Mouse (Mus musculus): ENCODE measurements around the gene Frmd6. TPM values are rescaled to one million over a fixed set of nuclear protein-coding genes. Genes with fewer than 3 reads are reported as not detected.

The Frmd6 gene
- polyA plus RNA-seq, 1 experiment from 2014 or later: 28.2 TPM

- Histone ChIP-seq H3K4me2 (replicated peaks) (no peak overlapping the region), H3K9me3 (replicated peaks) (no peaks in the 10 kb centered on the region), H3K4me3 (no peak overlapping the region), H3K36me3 (no peaks in the 10 kb centered on the region), H3K27ac (no peak overlapping the region), H3K27me3 (no peaks in the 10 kb centered on the region), H3K9ac (no peak overlapping the region), H3K4me1 (no peaks in the 10 kb centered on the region)
- ATAC-seq (ENCODE audit: low FRiP score): no peak
- 47% methylated on average over 3 of the region's 3 CpGs for WGBS
Measured at GRCm38 (mm10) chr12:70913429-70913828, 88.1 kb downstream of the Frmd6 start.

- H3K27me3 ChIP-seq: no peaks in the 10 kb centered on the region
- no peak overlapping the region for H3K27ac ChIP-seq
- H3K9me3 ChIP-seq (replicated peaks): no peaks in the 10 kb centered on the region
- H3K4me2 ChIP-seq (replicated peaks): no peak overlapping the region
- no peaks in the 10 kb centered on the region for H3K36me3 ChIP-seq
- no peak overlapping the region for H3K9ac ChIP-seq
- 53% methylated on average over 11 of the region's 11 CpGs for WGBS
- H3K4me3 ChIP-seq: no peak overlapping the region
- ATAC-seq (ENCODE audit: low FRiP score): no peak
- H3K4me1 ChIP-seq: no peaks in the 10 kb centered on the region
Measured at GRCm38 (mm10) chr12:70914387-70914786, 89.1 kb downstream of the Frmd6 start.

GRCm38 (mm10) chr12:70929781-70930180 lies 104.5 kb downstream of the Frmd6 start:
- Histone ChIP-seq H3K27ac (no peak overlapping the region), H3K9me3 (replicated peaks) (no peaks in the 10 kb centered on the region), H3K9ac (no peak overlapping the region), H3K4me3 (no peak overlapping the region), H3K4me1 (no peaks in the 10 kb centered on the region), H3K36me3 (no peaks in the 10 kb centered on the region), H3K4me2 (replicated peaks) (no peak overlapping the region), H3K27me3 (no peaks in the 10 kb centered on the region)
- ATAC-seq (ENCODE audit: low FRiP score): no peak
- WGBS: 83% methylated on average over 4 of the region's 4 CpGs

GRCm38 (mm10) chr12:70937150-70937549 lies 111.8 kb downstream of the Frmd6 start:
- H3K36me3 ChIP-seq: peaks cover 3% of the 10 kb centered on the region; the same call in 1 of the 2 replicates
- peak overlapping the region; percentile 64 for H3K4me2 ChIP-seq (replicated peaks)
- ATAC-seq (ENCODE audit: low FRiP score): peak; percentile 43
- no peaks in the 10 kb centered on the region for H3K9me3 ChIP-seq (replicated peaks)
- H3K9ac ChIP-seq: peak overlapping the region; percentile 93
- no peaks in the 10 kb centered on the region for H3K27me3 ChIP-seq
- peak overlapping the region; percentile 89 for H3K4me3 ChIP-seq
- H3K27ac ChIP-seq: peak overlapping the region; percentile 87
- WGBS: 16% methylated on average over 12 of the region's 12 CpGs
- H3K4me1 ChIP-seq: peaks cover 3% of the 10 kb centered on the region

GRCm38 (mm10) chr12:70937571-70938384 lies 112.5 kb downstream of the Frmd6 start, which contains the start of gene Actr10:
TSS of gene Actr10 (plus strand) at chr12:70937857.
- H3K4me1 ChIP-seq: peaks cover 3% of the 10 kb centered on the region
- H3K9me3 ChIP-seq (replicated peaks): no peaks in the 10 kb centered on the region
- WGBS: under 1% methylated on average over 59 of the region's 59 CpGs
- H3K27me3 ChIP-seq: no peaks in the 10 kb centered on the region
- peaks cover 9% of the 10 kb centered on the region for H3K36me3 ChIP-seq
- H3K27ac ChIP-seq: peak within 1 kb of the TSS; percentile 87
- ATAC-seq (ENCODE audit: low FRiP score): peak; percentile 97
- H3K4me2 ChIP-seq (replicated peaks): peak within 1 kb of the TSS; percentile 64
- H3K9ac ChIP-seq: peak within 1 kb of the TSS; percentile 93
- peak within 1 kb of the TSS; percentile 89 for H3K4me3 ChIP-seq

- H3K4me1 ChIP-seq: peaks cover 3% of the 10 kb centered on the region
- no peak overlapping the region for H3K27ac ChIP-seq
- 96% methylated on average over 7 of the region's 7 CpGs for WGBS
- H3K9me3 ChIP-seq (replicated peaks): no peaks in the 10 kb centered on the region
- ATAC-seq (ENCODE audit: low FRiP score): no peak
- H3K4me2 ChIP-seq (replicated peaks): no peak overlapping the region
- H3K36me3 ChIP-seq: peaks cover 24% of the 10 kb centered on the region
- H3K4me3 ChIP-seq: no peak overlapping the region
- no peaks in the 10 kb centered on the region for H3K27me3 ChIP-seq
- no peak overlapping the region for H3K9ac ChIP-seq
Measured at GRCm38 (mm10) chr12:70940806-70941205, 115.5 kb downstream of the Frmd6 start.

- no peak for ATAC-seq (ENCODE audit: low FRiP score)
- Histone ChIP-seq H3K4me3 (no peak overlapping the region), H3K9ac (no peak overlapping the region), H3K9me3 (replicated peaks) (no peaks in the 10 kb centered on the region), H3K36me3 (peaks cover 40% of the 10 kb centered on the region), H3K27me3 (no peaks in the 10 kb centered on the region), H3K4me1 (no peaks in the 10 kb centered on the region), H3K4me2 (replicated peaks) (no peak overlapping the region), H3K27ac (no peak overlapping the region)
- WGBS: 94% methylated on average over 5 of the region's 5 CpGs
Measured at GRCm38 (mm10) chr12:70944181-70944580, 118.9 kb downstream of the Frmd6 start.

- H3K9ac ChIP-seq: no peak overlapping the region
- no peaks in the 10 kb centered on the region for H3K27me3 ChIP-seq
- no peaks in the 10 kb centered on the region for H3K9me3 ChIP-seq (replicated peaks)
- peaks cover 53% of the 10 kb centered on the region for H3K36me3 ChIP-seq
- H3K4me3 ChIP-seq: no peak overlapping the region
- no peak for ATAC-seq (ENCODE audit: low FRiP score)
- no peak overlapping the region for H3K4me2 ChIP-seq (replicated peaks)
- no peak overlapping the region for H3K27ac ChIP-seq
- H3K4me1 ChIP-seq: no peaks in the 10 kb centered on the region
- WGBS: 93% methylated on average over 10 of the region's 10 CpGs
Measured at GRCm38 (mm10) chr12:70946585-70947256, 121.4 kb downstream of the Frmd6 start.

Other genes starting within 250 kb of the Frmd6 start
- 228 and 246 TPM in 2 replicates for gene Actr10, start 112.3 kb downstream of the Frmd6 start, polyA plus RNA-seq (2016; fragmentation: Nextera tagmentation; extraction: Ambion mirVana)
- 509 and 532 TPM in 2 replicates for gene Psma3, start 149.1 kb downstream of the Frmd6 start, polyA plus RNA-seq (2016; fragmentation: Nextera tagmentation; extraction: Ambion mirVana)
- 35.1 and 36.4 TPM in 2 replicates for gene Arid4a, start 190.5 kb downstream of the Frmd6 start, polyA plus RNA-seq (2016; fragmentation: Nextera tagmentation; extraction: Ambion mirVana)